Mouse (Mus musculus) ES-Bruce4 (cell line): ENCODE results near the gene Lrr1.

Experiments
- CTCF ChIP-seq: IDR thresholded peaks from one replicate; pipeline ENCODE4 v1.8.1; 2011; ENCODE audit warnings: low read depth, low read length
- POLR2A ChIP-seq: IDR thresholded peaks from one replicate; pipeline ENCODE4 v1.8.1; 2011; ENCODE audit warnings: low read length; ENCODE audit not compliant: insufficient read depth

DNA sequence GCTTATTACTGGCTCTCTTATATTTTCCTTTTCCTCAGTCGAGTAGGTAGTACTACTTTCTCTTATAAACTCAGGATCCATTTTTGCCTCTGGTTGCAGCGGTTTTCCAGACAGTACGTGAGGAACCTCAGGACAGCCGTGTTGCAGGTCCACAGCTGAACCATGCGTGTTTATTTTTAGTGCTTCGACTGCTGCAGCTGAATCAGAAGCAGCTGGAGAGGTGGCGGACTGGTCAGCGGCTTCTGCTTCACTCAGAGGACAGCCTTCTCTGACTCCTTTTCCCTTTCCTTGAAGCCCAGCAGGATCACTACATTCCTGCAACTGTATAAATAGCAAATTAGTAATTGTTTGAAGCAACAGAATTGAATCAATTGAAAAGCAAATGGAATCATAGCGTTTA is 21.5 kb downstream of the Lrr1 start:
- TF ChIP-seq CTCF (no peak), POLR2A (no peak)
